Mouse (Mus musculus) G1E (cell line): ENCODE data around the gene Cdkn2b.

Experiments
- CTCF ChIP-seq: IDR thresholded peaks from 2 replicates; pipeline ENCODE4 v1.5.1; 2012; ENCODE audit warnings: low read depth, low read length, inconsistent platforms, mixed read lengths
- TAL1 ChIP-seq: conservative IDR thresholded peaks from 2 replicates; pipeline ENCODE4 v1.6.1; 2012; ENCODE audit warnings: low read depth, low read length, inconsistent platforms, mixed read lengths

DNA sequence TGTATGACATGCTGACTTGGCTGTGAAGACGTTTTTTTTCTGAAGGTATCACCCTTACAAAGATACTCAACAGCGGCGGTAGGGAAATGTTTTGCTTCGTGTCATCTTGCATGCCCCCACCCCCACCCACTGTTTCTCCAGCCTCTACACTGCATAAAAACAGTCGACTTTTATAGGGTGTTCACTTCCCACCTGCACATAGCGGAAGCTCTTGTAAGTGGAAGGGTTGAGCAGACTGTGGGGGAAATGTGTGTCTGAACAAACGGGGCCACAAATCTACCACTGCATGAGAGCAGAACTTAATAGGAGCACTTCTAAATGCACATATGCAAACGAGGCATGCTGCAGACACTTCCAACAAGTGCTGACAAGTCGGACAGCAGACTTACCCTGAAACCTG lies 39.6 kb upstream of the Cdkn2b start:
- TF ChIP-seq CTCF (no peak), TAL1 (no peak)
